Mouse (Mus musculus): ENCODE measurements around the gene Lipc.

GRCm38 (mm10) chr9:70802816-70803215, 149.2 kb downstream of the Lipc start:
- no peak for TF ChIP-seq POLR2A (IDR thresholded peaks at IDR 0.05; ENCODE audit: control insufficient read depth, extremely low read depth, insufficient read depth, low read length, poor library complexity)
- no peak for TF ChIP-seq CTCF (IDR thresholded peaks at IDR 0.05; ENCODE audit: borderline replicate concordance, control insufficient read depth, extremely low read depth, insufficient read depth, low read length, poor library complexity)

Data from thymus, adult 2 months (tissue).